Mouse (Mus musculus) heart, adult 2 months (tissue): Measurements from ENCODE around the gene Pigb.

ENCODE experiments used
- CTCF ChIP-seq: fragments of 200-600 bp; IDR thresholded peaks from 2 replicates; pipeline ENCODE4 v1.8.1; 2022; ENCODE audit warnings: antibody characterized with exemption, mild to moderate bottlenecking, moderate library complexity
- POLR2A ChIP-seq: fragments of 200-500 bp; IDR thresholded peaks from 2 replicates; pipeline ENCODE4 v1.6.1; 2011; ENCODE audit warnings: mild to moderate bottlenecking, low read depth, low read length, control low read depth; ENCODE audit not compliant: insufficient read depth

DNA sequence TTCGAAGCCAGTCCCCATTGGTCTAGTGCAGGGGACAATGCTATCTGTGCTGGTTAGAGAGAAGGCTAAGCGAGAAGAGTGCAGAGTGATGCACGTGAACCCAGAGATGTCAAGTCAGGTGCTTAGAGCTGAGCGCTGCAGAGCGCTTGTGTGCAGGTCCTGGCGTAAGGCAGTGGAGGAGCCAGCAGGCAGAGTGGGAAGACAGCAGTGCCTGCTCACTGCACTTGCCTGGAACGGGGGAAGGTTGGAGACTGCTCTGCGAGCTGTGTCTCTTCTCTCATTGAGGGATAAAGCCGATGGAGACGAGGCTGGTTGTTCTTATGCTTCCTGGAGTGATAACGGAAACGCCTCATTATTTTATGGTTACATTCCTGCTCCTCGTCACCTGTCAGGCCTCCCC, 25.5 kb downstream of the Pigb start:
- TF ChIP-seq POLR2A (no peak), CTCF (no peak)
